Mouse (Mus musculus) MEL (cell line): ENCODE measurements around the gene Clmp. TPM values are rescaled to one million over a fixed set of nuclear protein-coding genes. Genes with fewer than 3 reads are reported as not detected.

ENCODE experiments used
- DNase-seq: peaks from one replicate; pipeline ENCODE4 v3.0.0; 2011; ENCODE audit warnings: low read depth, low spot score
- H3K27ac ChIP-seq: 2 replicates; pipeline ENCODE4 v1.5.1; 2012; ENCODE audit warnings: low read depth, mild to moderate bottlenecking, control low read depth, low read length, moderate library complexity; ENCODE audit not compliant: control insufficient read depth
- H3K27me3 ChIP-seq, 2 experiments: fragments of 150-350 bp in 1 of 2; sonication (generic) in 1 of 2; 2 replicates each; pipeline ENCODE4 v1.6.1; 2012; ENCODE audit warnings: low read length in 2 of 2, mild to moderate bottlenecking in 2 of 2, improper control_type of control experiment in 1 of 2, moderate library complexity in 1 of 2; ENCODE audit not compliant: insufficient read depth in 2 of 2, control insufficient read depth in 1 of 2
- H3K36me3 ChIP-seq, 2 experiments: 2 replicates each; pipeline ENCODE4 v1.6.1; 2012 to 2014; ENCODE audit warnings: low read length in 2 of 2, improper control_type of control experiment in 1 of 2, inconsistent platforms in 1 of 2, mild to moderate bottlenecking in 1 of 2; ENCODE audit not compliant: insufficient read depth in 2 of 2, control insufficient read depth in 1 of 2
- H3K4me1 ChIP-seq, 2 experiments: fragments of 150-350 bp in 1 of 2; sonication (generic) in 1 of 2; 2 replicates each; pipeline ENCODE4 v1.6.1; 2012; ENCODE audit warnings: low read length in 2 of 2, improper control_type of control experiment in 1 of 2, mild to moderate bottlenecking in 1 of 2; ENCODE audit not compliant: insufficient read depth in 2 of 2, control insufficient read depth in 1 of 2
- H3K4me3 ChIP-seq, 2 experiments: fragments of 150-350 bp in 1 of 2; sonication (generic) in 1 of 2; 2 replicates each; pipeline ENCODE4 v1.5.1; 2012; ENCODE audit warnings: low read depth in 2 of 2, low read length in 2 of 2, mild to moderate bottlenecking in 2 of 2, moderate library complexity in 2 of 2, control low read depth in 1 of 2, improper control_type of control experiment in 1 of 2; ENCODE audit not compliant: control insufficient read depth in 1 of 2, insufficient read depth in 1 of 2
- H3K79me2 ChIP-seq: 2 replicates; pipeline ENCODE4 v1.6.1; 2012; ENCODE audit warnings: mild to moderate bottlenecking, low read length, moderate library complexity; ENCODE audit not compliant: control insufficient read depth, poor library complexity, insufficient read depth
- H3K9ac ChIP-seq: 2 replicates; pipeline ENCODE4 v1.6.1; 2012; ENCODE audit warnings: low read depth, mild to moderate bottlenecking, control low read depth, low read length, moderate library complexity; ENCODE audit not compliant: control insufficient read depth, poor library complexity, severe bottlenecking
- H3K9me3 ChIP-seq: fragments of 150-350 bp; sonication (generic); replicated peaks from 2 replicates; pipeline ENCODE4 v1.6.1; 2012; ENCODE audit warnings: mild to moderate bottlenecking, low read length, improper control_type of control experiment, moderate library complexity; ENCODE audit not compliant: insufficient read depth
- BHLHE40 ChIP-seq: IDR thresholded peaks from 2 replicates; pipeline ENCODE4 v1.6.1; 2012; ENCODE audit warnings: low read depth, mild to moderate bottlenecking, inconsistent platforms, low read length, improper control_type of control experiment, borderline replicate concordance
- CHD2 ChIP-seq: IDR thresholded peaks from 2 replicates; pipeline ENCODE4 v1.6.1; 2011; ENCODE audit warnings: low read length, improper control_type of control experiment
- CTCF ChIP-seq, 3 experiments: IDR thresholded peaks in 2 of 3; conservative IDR thresholded peaks in 1 of 3; 2 replicates each; pipeline ENCODE4 v1.5.1; 2011 to 2012; ENCODE audit warnings: low read length in 3 of 3, low read depth in 2 of 3, mild to moderate bottlenecking in 2 of 3, improper control_type of control experiment in 1 of 3, inconsistent platforms in 1 of 3, mixed read lengths in 1 of 3, moderate library complexity in 1 of 3; ENCODE audit not compliant: control insufficient read depth in 1 of 3, insufficient read depth in 1 of 3, poor library complexity in 1 of 3, severe bottlenecking in 1 of 3
- E2F4 ChIP-seq: IDR thresholded peaks from 2 replicates; pipeline ENCODE4 v1.6.1; 2011; ENCODE audit warnings: low read depth, low read length, improper control_type of control experiment, borderline replicate concordance
- EP300 ChIP-seq, 2 experiments: IDR thresholded peaks; 2 replicates each; pipeline ENCODE4 v1.6.1; 2011; ENCODE audit warnings: improper control_type of control experiment in 2 of 2, low read length in 2 of 2, low read depth in 1 of 2, mild to moderate bottlenecking in 1 of 2
- ETS1 ChIP-seq: IDR thresholded peaks from 2 replicates; pipeline ENCODE4 v1.6.1; 2012; ENCODE audit warnings: low read depth, mild to moderate bottlenecking, inconsistent platforms, low read length, improper control_type of control experiment, moderate library complexity
- GABPA ChIP-seq: IDR thresholded peaks from 2 replicates; pipeline ENCODE4 v1.6.1; 2012; ENCODE audit warnings: low read depth, mild to moderate bottlenecking, inconsistent platforms, low read length, improper control_type of control experiment, moderate library complexity
- GATA1 ChIP-seq: IDR thresholded peaks from 2 replicates; pipeline ENCODE4 v1.6.1; 2011; ENCODE audit warnings: low read depth, low read length, improper control_type of control experiment
- HCFC1 ChIP-seq: IDR thresholded peaks from 2 replicates; pipeline ENCODE4 v1.6.1; 2012; ENCODE audit warnings: low read depth, mild to moderate bottlenecking, inconsistent platforms, low read length, improper control_type of control experiment, moderate library complexity
- JUND ChIP-seq: IDR thresholded peaks from 2 replicates; pipeline ENCODE4 v1.6.1; 2011; ENCODE audit warnings: low read depth, mild to moderate bottlenecking, improper control_type of control experiment, low read length
- KAT2A ChIP-seq: conservative IDR thresholded peaks from 2 replicates; pipeline ENCODE4 v1.6.1; 2012; ENCODE audit warnings: low read depth, low read length, improper control_type of control experiment, inconsistent platforms
- MAX ChIP-seq: IDR thresholded peaks from 2 replicates; pipeline ENCODE4 v1.6.1; 2011; ENCODE audit warnings: low read length, improper control_type of control experiment
- MEF2A ChIP-seq: IDR thresholded peaks from 2 replicates; pipeline ENCODE4 v1.6.1; 2014; ENCODE audit warnings: low read depth, mild to moderate bottlenecking, inconsistent platforms, low read length, improper control_type of control experiment; ENCODE audit not compliant: poor library complexity, insufficient replicate concordance, severe bottlenecking; ENCODE audit errors: extremely low read depth
- MXI1 ChIP-seq: IDR thresholded peaks from 2 replicates; pipeline ENCODE4 v1.6.1; 2011; ENCODE audit warnings: mild to moderate bottlenecking, low read depth, low read length, improper control_type of control experiment
- MYB ChIP-seq: IDR thresholded peaks from 2 replicates; pipeline ENCODE4 v1.6.1; 2011; ENCODE audit warnings: mild to moderate bottlenecking, low read depth, low read length, improper control_type of control experiment
- NRF1 ChIP-seq: IDR thresholded peaks from 2 replicates; pipeline ENCODE4 v1.6.1; 2014; ENCODE audit warnings: low read depth, mild to moderate bottlenecking, inconsistent platforms, low read length, improper control_type of control experiment, moderate library complexity; ENCODE audit not compliant: poor library complexity, insufficient read depth, severe bottlenecking
- POLR2AphosphoS2 ChIP-seq: IDR thresholded peaks from 2 replicates; pipeline ENCODE4 v1.6.1; 2011; ENCODE audit warnings: low read length, improper control_type of control experiment
- POLR2AphosphoS5 ChIP-seq: IDR thresholded peaks from 2 replicates; pipeline ENCODE4 v1.6.1; 2012; ENCODE audit warnings: low read depth, borderline replicate concordance, mild to moderate bottlenecking, inconsistent platforms, low read length, moderate library complexity, mixed read lengths
- RAD21 ChIP-seq: IDR thresholded peaks from 2 replicates; pipeline ENCODE4 v1.6.1; 2011; ENCODE audit warnings: mild to moderate bottlenecking, low read depth, low read length, improper control_type of control experiment
- SIN3A ChIP-seq: IDR thresholded peaks from 2 replicates; pipeline ENCODE4 v1.6.1; 2012; ENCODE audit warnings: low read length, improper control_type of control experiment, inconsistent platforms
- SMC3 ChIP-seq: IDR thresholded peaks from 2 replicates; pipeline ENCODE4 v1.6.1; 2011; ENCODE audit warnings: low read depth, low read length, improper control_type of control experiment
- TAL1 ChIP-seq: IDR thresholded peaks from 2 replicates; pipeline ENCODE4 v1.6.1; 2012; ENCODE audit warnings: mild to moderate bottlenecking, inconsistent platforms, low read length, moderate library complexity, mixed read lengths
- TBP ChIP-seq: IDR thresholded peaks from 2 replicates; pipeline ENCODE4 v1.8.0; 2011; ENCODE audit warnings: low read depth, low read length, improper control_type of control experiment
- TCF12 ChIP-seq: IDR thresholded peaks from 2 replicates; pipeline ENCODE4 v1.6.1; 2014; ENCODE audit warnings: low read depth, mild to moderate bottlenecking, inconsistent platforms, low read length, improper control_type of control experiment, moderate library complexity
- UBTF ChIP-seq: IDR thresholded peaks from 2 replicates; pipeline ENCODE4 v1.6.1; 2012; ENCODE audit warnings: low read depth, mild to moderate bottlenecking, inconsistent platforms, low read length, improper control_type of control experiment, moderate library complexity, borderline replicate concordance; ENCODE audit not compliant: insufficient read depth
- USF1 ChIP-seq: IDR thresholded peaks from 2 replicates; pipeline ENCODE4 v1.6.1; 2014; ENCODE audit warnings: low read depth, mild to moderate bottlenecking, inconsistent platforms, low read length, improper control_type of control experiment, moderate library complexity
- ZC3H11A ChIP-seq: IDR thresholded peaks from 2 replicates; pipeline ENCODE4 v1.6.1; 2012; ENCODE audit warnings: low read depth, mild to moderate bottlenecking, inconsistent platforms, low read length, improper control_type of control experiment
- ZKSCAN1 ChIP-seq: IDR thresholded peaks from 2 replicates; pipeline ENCODE4 v1.6.1; 2012; ENCODE audit warnings: low read depth, mild to moderate bottlenecking, inconsistent platforms, low read length, improper control_type of control experiment, moderate library complexity
- ZMIZ1 ChIP-seq: IDR thresholded peaks from 2 replicates; pipeline ENCODE4 v1.6.1; 2012; ENCODE audit warnings: low read depth, mild to moderate bottlenecking, inconsistent platforms, low read length, improper control_type of control experiment, moderate library complexity
- polyA plus RNA-seq, 2 experiments: library from polyadenylated mRNA; stranded (reverse) in 1 of 2; unstranded in 1 of 2; fragments of >175 nt in 1 of 2; fragments of >200 nt in 1 of 2; gene quantifications; 2 replicates each; pipeline versions ENCODE4 v1.2.1 to v1.2.4; 2012; ENCODE audit warnings: low replicate concordance in 2 of 2, low read depth in 1 of 2; ENCODE audit not compliant: insufficient read length in 2 of 2, insufficient read depth in 1 of 2, missing spikeins in 1 of 2
- total RNA-seq: library from RNA; depleted of rRNA; stranded (reverse); fragments of 300-350 nt; gene quantifications from 2 replicates; pipeline ENCODE4 v1.2.3, GENCODE M21; 2012

The Clmp gene
- total and polyA plus RNA-seq, 3 experiments, result not detected

GRCm38 (mm10) chr9:40637705-40638393, 47.9 kb upstream of the Clmp start:
- H3K4me3 ChIP-seq, result no peak overlapping the region
- no peak for DNase-seq
- H3K27ac ChIP-seq, result no peak overlapping the region
- H3K9ac ChIP-seq, result no peak overlapping the region
- no peaks in the 10 kb centered on the region for H3K36me3 ChIP-seq
- no peaks in the 10 kb centered on the region for H3K27me3 ChIP-seq
- H3K4me1 ChIP-seq, result no peaks in the 10 kb centered on the region
- H3K79me2 ChIP-seq, result no peaks in the 10 kb centered on the region
- TF ChIP-seq ZMIZ1, result no peak
- TF ChIP-seq SMC3, result no peak
- no peak for TF ChIP-seq HCFC1
- no peak for TF ChIP-seq MAX
- TF ChIP-seq MXI1, result no peak
- no peak for TF ChIP-seq E2F4
- no peak for TF ChIP-seq TAL1
- no peak for TF ChIP-seq EP300 (IDR thresholded peaks at IDR 0.05; ENCODE audit: low read depth in 1 of 2, low read length in 2 of 2)
- TF ChIP-seq SIN3A, result no peak
- no peak for TF ChIP-seq POLR2AphosphoS5
- TF ChIP-seq TBP, result no peak
- no peak for TF ChIP-seq JUND
- no peak for TF ChIP-seq ZKSCAN1
- no peak for TF ChIP-seq ETS1
- no peak for TF ChIP-seq MEF2A
- no peak for TF ChIP-seq RAD21
- TF ChIP-seq UBTF, result no peak
- TF ChIP-seq GATA1, result no peak
- no peak for TF ChIP-seq TCF12
- TF ChIP-seq CHD2, result no peak
- H3K9me3 ChIP-seq, result no peaks in the 10 kb centered on the region

DNA sequence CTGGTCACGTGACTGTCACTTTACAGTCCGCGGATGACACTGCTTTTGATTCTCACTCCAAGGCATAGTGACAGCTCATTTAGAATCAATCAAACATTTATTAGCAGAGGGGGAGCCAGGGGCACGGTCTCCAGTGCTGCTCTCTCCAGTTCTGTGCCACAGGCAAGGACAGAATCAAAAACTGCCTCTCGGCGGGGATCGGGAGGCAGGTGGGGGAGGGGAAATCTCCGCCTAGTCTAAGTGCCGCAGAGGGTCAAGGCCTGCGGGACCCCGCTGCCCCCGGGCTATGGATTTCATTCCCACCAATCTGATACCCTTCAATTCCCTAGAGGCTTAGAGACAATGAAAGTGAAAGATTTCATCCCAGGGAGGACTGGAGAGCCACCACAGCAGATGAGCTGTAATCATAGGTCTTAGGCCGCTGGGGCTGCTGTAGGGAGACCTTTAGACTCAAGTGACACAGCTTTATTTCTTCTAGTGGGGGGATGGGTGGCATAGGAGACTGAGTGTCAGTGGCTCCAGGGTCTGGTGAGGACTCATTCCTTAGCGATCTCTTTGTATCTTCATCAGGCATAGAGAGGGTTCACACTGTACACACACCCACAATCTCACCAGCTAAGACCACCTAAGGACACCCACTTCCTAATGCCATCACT, 47.2 kb upstream of the Clmp start:
- Histone ChIP-seq H3K4me3 (no peak overlapping the region), H3K27ac (no peak overlapping the region)
- DNase-seq, result no peak

More for the DNA sequence above, 47.2 kb upstream of the Clmp start:
- no peaks in the 10 kb centered on the region for H3K36me3 ChIP-seq
- no peaks in the 10 kb centered on the region for H3K9me3 ChIP-seq
- no peaks in the 10 kb centered on the region for H3K27me3 ChIP-seq
- H3K4me1 ChIP-seq, result no peaks in the 10 kb centered on the region
- no peak overlapping the region for H3K9ac ChIP-seq
- TF ChIP-seq HCFC1, result no peak
- no peak for TF ChIP-seq USF1
- no peak for TF ChIP-seq CHD2
- no peak for TF ChIP-seq ZC3H11A
- no peak for TF ChIP-seq KAT2A
- TF ChIP-seq UBTF, result no peak
- TF ChIP-seq ZMIZ1, result no peak
- no peak for TF ChIP-seq SMC3
- no peak for TF ChIP-seq EP300 (IDR thresholded peaks at IDR 0.05; ENCODE audit: low read depth in 1 of 2, low read length in 2 of 2)
- TF ChIP-seq GABPA, result no peak
- TF ChIP-seq MYB, result no peak
- TF ChIP-seq NRF1, result no peak
- no peak for TF ChIP-seq CTCF (IDR thresholded peaks at IDR 0.05 in 2 of 3, conservative IDR thresholded peaks at IDR 0.05 in 1 of 3; ENCODE audit: control insufficient read depth in 1 of 3, insufficient read depth in 1 of 3, low read depth in 2 of 3, low read length in 3 of 3, poor library complexity in 1 of 3, severe bottlenecking in 1 of 3)
- TF ChIP-seq MAX, result no peak
- no peak for TF ChIP-seq POLR2AphosphoS2
- no peak for TF ChIP-seq ZKSCAN1
- no peak for TF ChIP-seq E2F4
- no peak for TF ChIP-seq POLR2AphosphoS5
- TF ChIP-seq BHLHE40, result no peak
- TF ChIP-seq, all 39 proteins: peak for 0
- no peaks in the 10 kb centered on the region for H3K79me2 ChIP-seq
